Mouse (Mus musculus) thymus, postnatal 0 days (tissue): ENCODE results near the gene Gata2. TPM values are rescaled to one million over a fixed set of nuclear protein-coding genes. Genes with fewer than 3 reads are reported as not detected.
A peak's percentile ranks its signal among the peaks of the same experiment; 100 is the strongest.
"Not testable (repeated sequence)": the region's sequence is repeated elsewhere in the genome, so short reads cannot be mapped to it uniquely, and the experiment has no call there.

Experiments
- DNase-seq: peaks from one replicate; pipeline ENCODE4 v3.0.0-alpha.2; 2015; ENCODE audit warnings: low spot score
- polyA plus RNA-seq: library from polyadenylated mRNA; unstranded; fragments of >200 nt; fragmentation: Nextera tagmentation; extraction: Ambion mirVana; gene quantifications from 2 replicates; pipeline ENCODE4 v1.2.1, GENCODE M21; 2015

Gata2 gene
- polyA plus RNA-seq = 1.6 and 1.8 TPM in 2 replicates

DNA sequence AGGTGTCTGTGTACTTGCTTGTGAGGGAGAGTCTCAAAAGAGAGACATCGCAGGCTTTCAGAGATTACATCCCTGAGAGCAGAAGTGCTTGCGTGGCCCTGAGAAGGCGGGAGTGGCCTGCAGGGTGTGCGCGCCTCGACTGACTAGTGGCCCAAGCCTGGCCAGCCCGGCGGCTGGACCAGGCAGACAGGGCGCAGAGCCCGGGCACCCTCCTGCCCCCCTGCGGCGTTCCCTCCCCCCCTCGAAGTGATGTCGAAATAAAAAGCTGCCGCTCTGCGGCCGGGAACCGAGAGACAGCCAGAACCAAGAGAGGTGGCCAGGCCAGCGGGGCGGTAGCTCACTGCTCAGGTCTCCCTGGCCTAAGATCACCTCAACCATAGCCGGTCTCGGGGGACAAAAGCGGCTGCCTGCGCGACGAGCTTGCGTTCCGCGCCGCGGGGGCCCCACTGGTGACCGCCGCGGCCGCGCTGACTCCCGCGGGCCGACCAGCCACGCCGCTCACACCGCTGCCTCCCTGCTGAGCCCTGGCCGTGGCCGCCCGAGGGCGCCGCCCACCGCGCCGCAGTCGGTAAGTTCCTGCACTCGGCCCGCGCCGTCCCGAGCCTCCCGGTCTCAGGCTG is at the start of gene Gata2:
Gene Gata2, plus strand, starts transcription at position 459 of the 620 bp plus-strand sequence.
- no peak for DNase-seq

DNA sequence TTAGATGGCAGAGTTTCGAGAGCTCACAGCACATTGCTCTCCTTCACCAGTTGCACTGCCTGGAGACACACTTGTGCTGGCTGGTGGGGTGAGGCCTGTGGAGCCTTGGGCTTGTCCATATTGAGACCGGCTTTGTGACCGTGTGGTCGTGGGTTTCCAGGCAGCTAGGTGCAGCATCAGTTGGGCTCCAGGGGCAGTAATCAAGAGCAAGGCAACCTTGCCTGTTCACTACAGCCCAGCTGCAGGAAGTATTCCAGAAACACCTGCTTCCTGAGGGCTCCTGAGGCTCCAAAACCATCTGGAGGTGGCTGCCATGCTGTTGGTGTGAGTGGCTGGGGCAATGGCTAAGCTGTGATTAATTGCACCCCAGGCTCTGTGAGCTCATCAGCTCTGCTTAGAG is 47.9 kb upstream of the Gata2 start:
- no peak for DNase-seq

- no peak for DNase-seq
These were observed 47.1 kb upstream of the Gata2 start for GRCm38 (mm10) chr6:88146576-88146975.

DNA sequence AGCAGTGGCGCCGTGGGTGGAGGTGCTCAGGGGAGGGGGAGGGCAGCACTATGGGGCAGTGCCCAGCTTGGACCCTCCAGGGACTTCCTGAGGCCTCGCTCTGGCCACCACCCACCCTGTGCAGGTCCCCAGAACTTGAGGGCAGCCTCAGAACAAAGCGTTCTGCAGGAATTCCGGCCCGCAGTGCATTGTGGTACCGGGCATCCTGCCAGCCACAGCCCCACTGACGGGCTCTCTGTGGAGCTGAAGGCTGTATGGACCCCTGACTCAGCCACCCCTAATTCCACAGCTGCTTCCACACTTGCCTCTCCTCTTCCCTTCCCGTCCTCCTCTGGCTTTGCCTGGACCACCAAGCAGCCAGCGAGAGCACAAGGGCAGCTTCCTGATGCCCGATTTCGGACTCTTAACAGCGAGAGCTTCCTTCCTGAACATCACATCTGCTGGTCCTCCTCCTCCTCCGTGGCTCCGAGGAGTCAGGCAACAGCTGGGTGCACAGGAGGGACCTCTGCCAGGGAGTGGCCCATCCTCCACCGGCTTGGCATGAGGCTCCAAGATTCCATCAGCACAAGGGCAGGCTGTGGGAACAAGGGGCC is 46.2 kb upstream of the Gata2 start:
- DNase-seq = no peak

DNA sequence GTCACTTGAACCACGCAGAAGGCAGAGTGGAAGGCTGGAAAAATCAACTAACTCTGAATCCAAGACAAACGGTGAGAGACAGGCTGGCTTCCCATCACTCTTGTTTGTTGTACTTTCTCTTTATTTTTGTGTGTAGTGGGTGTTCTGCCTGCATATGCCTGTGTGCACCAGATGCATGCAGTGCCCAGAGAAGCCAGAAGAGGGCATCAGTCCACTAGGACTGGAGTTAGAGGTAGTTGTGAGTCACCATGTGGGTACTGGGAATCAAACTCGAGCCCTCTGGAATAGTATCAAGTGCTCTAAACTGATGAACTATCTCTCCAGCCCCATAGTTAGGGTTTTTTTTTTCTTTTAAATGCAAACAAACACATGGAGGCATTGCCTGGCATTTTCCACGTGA is 42.4 kb upstream of the Gata2 start:
- DNase-seq = no peak

- no peak for DNase-seq
These were observed 41.5 kb upstream of the Gata2 start for GRCm38 (mm10) chr6:88152127-88152705.

DNA sequence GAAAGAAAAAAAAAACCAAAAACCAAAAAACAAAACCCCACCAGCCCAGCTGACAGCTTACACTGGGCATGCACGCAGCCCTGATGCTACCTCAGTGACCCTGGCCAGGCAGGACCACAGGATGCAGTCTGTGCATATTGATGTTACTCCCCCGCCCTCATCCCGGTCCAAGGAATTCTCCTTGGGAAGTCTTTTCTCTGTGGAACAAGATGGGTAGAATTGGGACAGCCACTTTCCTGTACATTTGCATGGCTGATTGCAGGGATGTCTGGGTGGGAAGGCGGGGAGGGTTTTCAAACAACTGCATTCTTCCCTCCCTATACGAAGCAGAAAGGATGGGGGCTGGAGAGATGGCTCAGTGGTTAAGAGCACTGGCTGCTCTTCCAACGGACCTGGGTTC is 40.7 kb upstream of the Gata2 start:
- no peak for DNase-seq

- not testable (repeated sequence) for DNase-seq
These were observed 38.1 kb upstream of the Gata2 start for GRCm38 (mm10) chr6:88155614-88156013.

DNA sequence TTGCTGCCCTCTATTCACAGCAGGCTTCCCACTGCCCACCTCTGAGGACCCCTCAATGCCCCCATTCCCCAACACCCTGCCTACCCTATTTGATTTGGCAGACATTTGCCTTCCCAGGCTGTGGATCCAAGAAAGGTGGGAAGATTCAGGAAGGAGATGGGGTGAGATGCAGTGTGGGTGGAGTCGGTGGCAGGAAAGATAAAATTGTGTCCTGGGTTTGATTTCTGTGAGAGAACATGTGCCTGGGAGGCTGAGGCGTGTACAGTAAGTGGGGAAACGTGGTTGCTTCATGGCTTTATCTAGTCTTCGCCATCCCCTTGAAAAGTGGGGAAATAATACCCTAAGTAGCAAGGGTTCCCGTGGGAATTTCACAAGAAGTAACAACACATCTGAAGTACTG is 34.9 kb upstream of the Gata2 start:
- no peak for DNase-seq

GRCm38 (mm10) chr6:88166054-88166453 is 27.6 kb upstream of the Gata2 start:
- DNase-seq = no peak

GRCm38 (mm10) chr6:88174191-88174590 is 19.5 kb upstream of the Gata2 start:
- DNase-seq = no peak

GRCm38 (mm10) chr6:88174676-88175075 is 19.0 kb upstream of the Gata2 start:
- DNase-seq = no peak

DNA sequence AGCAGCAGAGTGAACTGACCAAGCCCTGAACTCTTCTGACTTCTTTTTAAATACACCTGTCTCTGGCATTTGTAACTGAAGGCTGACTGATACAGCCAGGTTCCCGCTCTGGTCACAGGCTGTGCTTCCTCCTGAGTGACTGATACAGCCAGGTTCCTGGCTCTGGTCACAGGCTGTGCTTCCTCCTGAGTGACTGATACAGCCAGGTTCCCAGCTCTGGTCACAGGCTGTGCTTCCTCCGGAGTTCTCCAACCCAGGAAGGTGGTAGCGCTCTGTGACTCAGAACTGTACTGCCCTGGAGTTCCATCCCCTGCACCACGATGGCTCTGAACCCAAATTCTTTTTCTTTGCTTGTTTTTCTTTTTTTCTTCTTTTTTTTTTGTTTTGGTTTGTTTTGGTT is 9.0 kb upstream of the Gata2 start:
- DNase-seq = no peak

GRCm38 (mm10) chr6:88188148-88188547 is 5.5 kb upstream of the Gata2 start:
- DNase-seq = no peak

GRCm38 (mm10) chr6:88189312-88190042 is 4.2 kb upstream of the Gata2 start:
- DNase-seq = peak; percentile 65

DNA sequence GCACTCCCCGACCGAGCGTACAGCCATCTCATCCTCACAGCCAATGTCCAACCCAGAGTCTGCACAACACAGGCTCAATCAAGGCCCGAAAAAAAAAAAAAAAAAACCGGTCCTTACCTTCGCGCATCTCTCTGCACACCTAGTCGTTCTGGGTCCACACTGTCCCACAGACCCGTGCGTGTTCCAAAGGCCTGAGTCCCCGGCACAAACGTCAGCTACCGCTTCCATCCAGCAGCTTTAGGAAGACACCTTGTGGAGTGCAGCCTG is 3.7 kb upstream of the Gata2 start:
- no peak for DNase-seq

GRCm38 (mm10) chr6:88190310-88191023 is 3.2 kb upstream of the Gata2 start:
- DNase-seq = no peak

DNA sequence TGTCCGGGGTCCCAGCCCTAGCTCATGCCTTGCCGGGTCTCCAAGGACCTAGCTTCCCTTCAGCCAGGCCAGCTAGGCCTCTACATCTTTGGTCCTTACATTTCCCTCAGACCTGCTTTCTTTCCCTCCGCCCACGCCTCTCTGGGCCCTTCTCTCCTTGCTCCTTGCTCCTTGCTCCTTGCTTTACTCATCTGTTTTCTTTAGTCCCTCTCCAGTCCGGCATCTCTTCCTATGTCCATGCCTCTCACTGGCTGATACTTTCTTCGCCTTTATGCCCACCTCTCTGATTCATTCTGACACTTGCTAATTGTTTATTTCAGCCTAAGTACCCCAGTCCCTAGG is 2.7 kb upstream of the Gata2 start:
- DNase-seq = no peak

DNA sequence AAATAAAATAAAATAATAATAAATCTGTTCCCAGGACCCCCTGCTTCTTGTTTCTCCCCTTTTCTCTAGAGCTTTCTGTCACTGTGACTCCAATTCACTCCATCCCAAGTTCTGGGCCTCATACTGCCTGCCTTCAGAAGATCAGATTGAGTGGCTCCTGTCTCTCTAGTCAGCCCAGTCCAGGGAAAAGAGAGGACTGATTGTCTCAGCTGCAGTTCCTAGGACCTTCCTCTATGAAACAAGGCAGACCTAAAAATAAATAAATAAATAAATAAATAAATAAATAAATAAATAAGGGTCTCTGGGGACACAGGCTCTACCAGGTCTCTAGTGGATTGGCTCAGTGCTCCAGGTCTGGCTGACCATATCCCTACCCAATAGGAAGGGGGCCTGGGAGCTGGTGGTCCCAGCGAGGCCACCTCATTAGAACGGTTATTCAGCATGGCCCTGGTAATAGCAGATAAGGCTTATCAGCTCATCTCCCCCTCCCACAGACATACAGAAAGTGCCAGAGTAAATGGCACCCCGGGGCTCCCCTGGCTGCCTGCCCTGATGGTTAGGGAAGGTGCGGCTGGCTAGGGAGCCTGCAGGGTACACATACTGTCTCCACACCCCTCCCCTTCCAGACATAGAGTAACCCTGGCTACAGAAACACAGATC is 2.1 kb upstream of the Gata2 start:
- DNase-seq = no peak

GRCm38 (mm10) chr6:88192756-88193155 is 935 bp upstream of the Gata2 start:
- no peak for DNase-seq
